Mouse (Mus musculus): ENCODE data around the gene Golph3.

- TF ChIP-seq CTCF (IDR thresholded peaks at IDR 0.05; ENCODE audit: low read depth) (no peak), EP300 (IDR thresholded peaks at IDR 0.05; ENCODE audit: low read depth) (no peak)
These were observed 14.8 kb upstream of the Golph3 start for GRCm38 (mm10) chr15:12306188-12307071.

Data from heart, postnatal 0 days (tissue).